Mouse (Mus musculus) neural tube, embryonic 15.5 days (tissue): ENCODE measurements at regions not wholly inside any gene's neighbourhood (a gene's known extent, or its start where the extent isn't known, plus 50 kb on each side); places are given as distances from the start of the nearest gene placed in this dataset.

Experiments used
- ATAC-seq: fragments of 200-750 bp; cut with Nextera tagmentation; 2 replicates; pipeline ENCODE4 v1.8.0; 2017; ENCODE audit warnings: mild to moderate bottlenecking, moderate TSS enrichment, moderate library complexity; ENCODE audit not compliant: low FRiP score
- H3K27ac ChIP-seq: fragments of 300-500 bp; sonication (generic); replicated peaks from 2 replicates; pipeline ENCODE4 v1.5.1; 2015; ENCODE audit warnings: mild to moderate bottlenecking, inconsistent platforms
- H3K27me3 ChIP-seq: fragments of 300-500 bp; sonication (generic); replicated peaks from 2 replicates; pipeline ENCODE4 v1.6.1; 2015; ENCODE audit warnings: inconsistent platforms
- H3K36me3 ChIP-seq: fragments of 300-500 bp; sonication (generic); 2 replicates; pipeline ENCODE4 v1.6.1; 2015; ENCODE audit warnings: inconsistent platforms
- H3K4me1 ChIP-seq: fragments of 300-500 bp; sonication (generic); 2 replicates; pipeline ENCODE4 v1.6.1; 2015; ENCODE audit warnings: inconsistent platforms
- H3K4me2 ChIP-seq: fragments of 300-500 bp; sonication (generic); 2 replicates; pipeline ENCODE4 v1.6.1; 2015; ENCODE audit warnings: inconsistent platforms, mild to moderate bottlenecking, moderate library complexity
- H3K4me3 ChIP-seq: fragments of 300-500 bp; sonication (generic); replicated peaks from 2 replicates; pipeline ENCODE4 v1.5.1; 2015; ENCODE audit warnings: mild to moderate bottlenecking, inconsistent platforms
- H3K9ac ChIP-seq: fragments of 300-500 bp; sonication (generic); replicated peaks from 2 replicates; pipeline ENCODE4 v1.6.1; 2015; ENCODE audit warnings: mild to moderate bottlenecking, inconsistent platforms
- H3K9me3 ChIP-seq: fragments of 300-500 bp; sonication (generic); replicated peaks from 2 replicates; pipeline ENCODE4 v1.6.1; 2016; ENCODE audit warnings: inconsistent platforms
- WGBS: fragments of 180-500 bp; shearing (Covaris S2); methylation state at CpG from one replicate; pipeline ENCODE4 v1.1.7; 2015; ENCODE audit warnings: mixed read lengths; 5-methylcytosine and 5-hydroxymethylcytosine counted together

- WGBS = 86% methylated on average over 4 of the region's 4 CpGs
- H3K4me3 ChIP-seq = no peak overlapping the region
Measured at GRCm38 (mm10) chr2:11359280-11359679, 187.4 kb downstream of the Prkcq start.

GRCm38 (mm10) chr2:11356714-11357113 lies 184.8 kb downstream of the Prkcq start:
- no peak overlapping the region for H3K9ac ChIP-seq
- ATAC-seq = no peak
- no peak overlapping the region for H3K4me2 ChIP-seq
- no peaks in the 10 kb centered on the region for H3K4me1 ChIP-seq
- WGBS = 88% methylated on average over 5 of the region's 5 CpGs
- no peak overlapping the region for H3K4me3 ChIP-seq
- H3K27ac ChIP-seq = no peak overlapping the region
- H3K9me3 ChIP-seq = no peaks in the 10 kb centered on the region
- no peaks in the 10 kb centered on the region for H3K27me3 ChIP-seq
- H3K36me3 ChIP-seq = no peaks in the 10 kb centered on the region

More at GRCm38 (mm10) chr2:11359280-11359679, 187.4 kb downstream of the Prkcq start:
- no peaks in the 10 kb centered on the region for H3K27me3 ChIP-seq
- ATAC-seq = no peak
- no peak overlapping the region for H3K9ac ChIP-seq
- H3K27ac ChIP-seq = no peak overlapping the region
- H3K4me1 ChIP-seq = peaks cover 4% of the 10 kb centered on the region; the same call in 1 of the 2 replicates
- no peak overlapping the region for H3K4me2 ChIP-seq
- no peaks in the 10 kb centered on the region for H3K36me3 ChIP-seq
- no peaks in the 10 kb centered on the region for H3K9me3 ChIP-seq

GRCm38 (mm10) chr2:11355594-11355993 lies 183.7 kb downstream of the Prkcq start:
- Histone ChIP-seq H3K9ac (no peak overlapping the region), H3K4me1 (no peaks in the 10 kb centered on the region), H3K4me3 (no peak overlapping the region), H3K4me2 (no peak overlapping the region), H3K9me3 (no peaks in the 10 kb centered on the region), H3K36me3 (no peaks in the 10 kb centered on the region), H3K27ac (no peak overlapping the region), H3K27me3 (no peaks in the 10 kb centered on the region)
- no peak for ATAC-seq
- 93% methylated on average over 5 of the region's 5 CpGs for WGBS
